ENCODE assay signal across 8 mouse cellular contexts in the genomic region with DNA sequence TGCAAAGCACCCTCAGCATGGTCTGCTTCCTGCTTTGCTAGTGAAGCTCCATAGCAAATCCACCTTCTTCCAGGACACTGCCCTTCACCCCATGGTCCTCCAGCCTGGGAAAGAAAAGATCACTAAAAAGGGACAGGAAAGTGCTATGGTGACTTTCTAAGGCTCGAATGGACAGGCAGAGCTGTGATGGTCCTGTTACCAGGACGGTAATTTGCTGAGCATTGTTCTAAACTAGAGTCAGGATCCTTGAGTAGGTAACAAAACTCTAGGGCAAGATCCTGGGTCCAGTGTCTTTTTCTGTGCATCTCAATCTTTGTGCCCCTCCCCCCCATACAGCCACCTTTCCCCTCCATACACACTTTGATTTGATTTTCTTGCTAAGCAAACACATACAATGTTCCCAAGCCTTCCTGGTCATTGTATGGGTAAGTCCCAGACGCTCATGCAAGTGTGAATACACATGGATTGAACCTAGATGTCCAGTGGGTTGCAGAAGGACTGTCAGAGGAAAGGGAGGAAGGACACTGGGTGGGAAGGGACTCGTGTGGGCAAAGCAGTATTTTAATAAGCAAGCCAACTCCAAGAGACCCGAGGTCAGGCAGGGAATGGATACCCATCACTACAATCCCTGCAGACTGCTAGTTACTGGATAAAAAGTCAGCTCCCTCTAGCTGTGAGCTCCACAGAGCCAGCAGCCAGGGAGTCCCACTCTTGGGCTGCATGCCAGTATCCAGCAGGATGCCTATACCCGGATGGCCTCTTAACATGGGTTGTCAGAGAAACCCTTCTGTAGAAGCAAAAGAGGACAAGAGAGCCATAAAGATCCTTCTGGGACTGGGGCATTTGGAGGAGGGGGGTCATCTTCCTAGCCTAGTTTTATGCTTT.
A peak's percentile ranks its signal among the peaks of the same experiment; 100 is the strongest.
DNase-seq lines count a peak whose midpoint lies in the region; ATAC-seq and TF ChIP-seq lines count a peak whose summit lies in the region.

No protein-coding gene starts in this region.

- H3K9ac ChIP-seq in heart, embryonic 13.5 days, result peak overlapping the region; percentile 61
- H3K9ac ChIP-seq in lung, postnatal 0 days (replicated peaks; ENCODE audit: low read depth), result no peak overlapping the region

- peak; percentile 44; the same call in 1 of the 2 replicates for TF ChIP-seq CTCF in gastrocnemius, adult 2 months (IDR thresholded peaks at IDR 0.05)
- peak; percentile 60 for TF ChIP-seq CTCF in lung, postnatal 0 days (IDR thresholded peaks at IDR 0.05)

- H3K36me3 ChIP-seq in heart, embryonic 13.5 days, result no peaks in the 10 kb centered on the region
- no peaks in the 10 kb centered on the region for H3K36me3 ChIP-seq in lung, postnatal 0 days (ENCODE audit: insufficient read depth, low read length)

- intact Hi-C loops in gastrocnemius, adult 2 months (cut with DNase I), result no loop called here

- H3K4me3 ChIP-seq in gastrocnemius, adult 2 months, result no peak overlapping the region
- H3K4me3 ChIP-seq in heart, embryonic 13.5 days, result no peak overlapping the region
- no peak overlapping the region for H3K4me3 ChIP-seq in lung, postnatal 0 days (ENCODE audit: low read depth, low read length)

- peak overlapping the region; percentile 78 for H3K27ac ChIP-seq in gastrocnemius, adult 2 months
- H3K27ac ChIP-seq in heart, embryonic 13.5 days (replicated peaks), result peak overlapping the region; percentile 89
- peak overlapping the region; percentile 72 for H3K27ac ChIP-seq in lung, postnatal 0 days (ENCODE audit: low read length)

- H3K4me1 ChIP-seq in heart, embryonic 13.5 days, result peaks cover 61% of the 10 kb centered on the region
- H3K4me1 ChIP-seq in lung, postnatal 0 days (ENCODE audit: insufficient read depth, low read depth, low read length), result peaks cover 22% of the 10 kb centered on the region; the same call in 1 of the 2 replicates

- 30% methylated on average over 6 of the region's 6 CpGs for WGBS in heart, embryonic 13.5 days
- WGBS in lung, postnatal 0 days, result 19% methylated on average over 6 of the region's 6 CpGs

- DNase-seq in gastrocnemius, adult 2 months, result peak; percentile 60
- no peak for DNase-seq in gastrocnemius, postnatal 25 days
- peak; percentile 62 to 74 for DNase-seq in adrenal gland, postnatal 36 days
- peak; percentile 88 for DNase-seq in kidney, postnatal 10 days
- DNase-seq in lung, postnatal 0 days (ENCODE audit: low spot score), result peak; percentile 65
- DNase-seq in B cell, adult 2 months, result no peak

- no peaks in the 10 kb centered on the region for H3K27me3 ChIP-seq in heart, embryonic 13.5 days (replicated peaks)
- H3K27me3 ChIP-seq in lung, postnatal 0 days (replicated peaks; ENCODE audit: insufficient read depth, low read length), result no peaks in the 10 kb centered on the region

- TF ChIP-seq EP300 in lung, postnatal 0 days (IDR thresholded peaks at IDR 0.05), result no peak

- no peak for ATAC-seq in heart, embryonic 13.5 days (ENCODE audit: extremely low read depth, insufficient number of reproducible peaks, low FRiP score, low TSS enrichment)
- ATAC-seq in lung, postnatal 0 days, result peak; percentile 24; the same call in 1 of the 2 replicates
- no peak for ATAC-seq in cerebellum, adult (ENCODE audit: insufficient number of reproducible peaks, low FRiP score, low TSS enrichment)

- H3K9me3 ChIP-seq in heart, embryonic 13.5 days, result no peaks in the 10 kb centered on the region
- no peaks in the 10 kb centered on the region for H3K9me3 ChIP-seq in lung, postnatal 0 days (ENCODE audit: low read length)

- H3K4me2 ChIP-seq in heart, embryonic 13.5 days, result peak overlapping the region; percentile 41
- no peak overlapping the region for H3K4me2 ChIP-seq in lung, postnatal 0 days (replicated peaks; ENCODE audit: low read depth, low read length)

Comparison
In these comparisons a context has a peak if more than half of its experiments do, and no peak if none do; other contexts are left out.
1. DNase-seq: peak in gastrocnemius, adult 2 months (single experiment), adrenal gland, postnatal 36 days (2 of 2), kidney, postnatal 10 days (single experiment) and lung, postnatal 0 days (single experiment); none in gastrocnemius, postnatal 25 days (single experiment) and B cell, adult 2 months (0 of 2).
2. Peak in every context shown above with its lines, with median percentiles within 50 percentile points of each other: H3K27ac ChIP-seq.